Mouse (Mus musculus): ENCODE measurements around the gene Btrc.

GRCm38 (mm10) chr19:45577141-45577750 is 213.7 kb downstream of the Btrc start:
- TF ChIP-seq FLI1 (IDR thresholded peaks at IDR 0.05; ENCODE audit: low read length) = no peak
- TF ChIP-seq GATA1 (IDR thresholded peaks at IDR 0.05; ENCODE audit: borderline replicate concordance, low read length) = no peak
